Mouse (Mus musculus): ENCODE data around the gene Wdr31. TPM values are rescaled to one million over a fixed set of nuclear protein-coding genes. Genes with fewer than 3 reads are reported as not detected.

Wdr31 gene
- polyA plus RNA-seq, 1 experiment, result 2.6 TPM

- Histone ChIP-seq H3K27me3 (ENCODE audit: control insufficient read depth, insufficient read depth, insufficient read length) (no peaks in the 10 kb centered on the region), H3ac (ENCODE audit: control insufficient read depth, insufficient read length, low read depth) (no peak overlapping the region), H3K36me3 (ENCODE audit: control insufficient read depth, insufficient read depth) (peaks cover 13% of the 10 kb centered on the region), H3K4me3 (ENCODE audit: insufficient read depth, poor library complexity, severe bottlenecking) (no peak overlapping the region), H3K79me2 (ENCODE audit: control insufficient read depth, insufficient read depth) (peaks cover 27% of the 10 kb centered on the region), H3K79me3 (ENCODE audit: low read depth) (no peaks in the 10 kb centered on the region)
- TF ChIP-seq MAX (IDR thresholded peaks at IDR 0.05) (no peak), CEBPB (IDR thresholded peaks at IDR 0.05; ENCODE audit: low read depth) (no peak), CTCF (IDR thresholded peaks at IDR 0.05; ENCODE audit: control insufficient read depth, insufficient read depth, insufficient read length) (no peak), FOSL1 (IDR thresholded peaks at IDR 0.05; ENCODE audit: insufficient read depth, low read length, poor library complexity, severe bottlenecking) (no peak), MYOD1 (IDR thresholded peaks at IDR 0.05; ENCODE audit: control insufficient read depth, insufficient read length, low read depth) (no peak), MYOG (IDR thresholded peaks at IDR 0.05; ENCODE audit: control insufficient read depth, extremely low read depth, insufficient read length) (no peak), USF1 (IDR thresholded peaks at IDR 0.05; ENCODE audit: low read depth) (no peak)
Observed at GRCm38 (mm10) chr4:62517538-62518415, 47.1 kb upstream of the Wdr31 start.

GRCm38 (mm10) chr4:62517046-62517445 is 46.4 kb upstream of the Wdr31 start:
- H3K36me3 ChIP-seq (ENCODE audit: control insufficient read depth, insufficient read depth), result peaks cover 21% of the 10 kb centered on the region
- H3K27me3 ChIP-seq (ENCODE audit: control insufficient read depth, insufficient read depth, insufficient read length), result no peaks in the 10 kb centered on the region
- H3K79me2 ChIP-seq (ENCODE audit: control insufficient read depth, insufficient read depth), result peaks cover 27% of the 10 kb centered on the region
- H3K79me3 ChIP-seq (ENCODE audit: low read depth), result no peaks in the 10 kb centered on the region
- H3ac ChIP-seq (ENCODE audit: control insufficient read depth, insufficient read length, low read depth), result no peak overlapping the region
- TF ChIP-seq USF1 (IDR thresholded peaks at IDR 0.05; ENCODE audit: low read depth) (no peak), CEBPB (IDR thresholded peaks at IDR 0.05; ENCODE audit: low read depth) (peak; percentile 49)
- no peak overlapping the region for H3K4me3 ChIP-seq (ENCODE audit: insufficient read depth, poor library complexity, severe bottlenecking)

DNA sequence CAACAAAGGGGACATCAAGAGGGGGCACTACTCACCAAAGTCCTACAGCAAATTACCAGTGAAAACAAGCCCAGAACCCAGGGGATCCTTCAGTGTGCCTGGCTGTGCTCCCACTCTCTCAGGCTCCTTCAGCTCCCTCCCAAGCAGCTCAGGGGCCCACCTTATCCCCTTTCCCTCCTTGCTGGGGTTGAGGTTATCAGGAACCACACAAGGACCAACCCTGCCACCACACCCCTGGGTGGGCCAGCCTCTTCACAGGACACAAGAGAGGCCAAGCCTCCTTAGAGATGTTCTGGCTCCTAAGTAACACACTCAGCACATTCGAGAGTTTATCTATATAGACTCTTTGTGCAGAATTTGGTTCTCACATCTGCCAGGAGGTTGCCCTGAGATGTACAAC is 45.9 kb upstream of the Wdr31 start:
- peaks cover 25% of the 10 kb centered on the region for H3K36me3 ChIP-seq (ENCODE audit: control insufficient read depth, insufficient read depth)
- H3K4me3 ChIP-seq (ENCODE audit: insufficient read depth, poor library complexity, severe bottlenecking), result no peak overlapping the region
- TF ChIP-seq MYOD1 (IDR thresholded peaks at IDR 0.05; ENCODE audit: control insufficient read depth, insufficient read length, low read depth), result no peak
- TF ChIP-seq CEBPB (IDR thresholded peaks at IDR 0.05; ENCODE audit: low read depth), result no peak
- no peak for TF ChIP-seq MAX (IDR thresholded peaks at IDR 0.05)
- TF ChIP-seq FOSL1 (IDR thresholded peaks at IDR 0.05; ENCODE audit: insufficient read depth, low read length, poor library complexity, severe bottlenecking), result no peak
- no peak for TF ChIP-seq MYOG (IDR thresholded peaks at IDR 0.05; ENCODE audit: control insufficient read depth, extremely low read depth, insufficient read length)
- TF ChIP-seq USF1 (IDR thresholded peaks at IDR 0.05; ENCODE audit: low read depth), result no peak
- TF ChIP-seq CTCF (IDR thresholded peaks at IDR 0.05; ENCODE audit: control insufficient read depth, insufficient read depth, insufficient read length), result no peak
- no peaks in the 10 kb centered on the region for H3K79me3 ChIP-seq (ENCODE audit: low read depth)
- H3K27me3 ChIP-seq (ENCODE audit: control insufficient read depth, insufficient read depth, insufficient read length), result no peaks in the 10 kb centered on the region
- peaks cover 27% of the 10 kb centered on the region for H3K79me2 ChIP-seq (ENCODE audit: control insufficient read depth, insufficient read depth)
- no peak overlapping the region for H3ac ChIP-seq (ENCODE audit: control insufficient read depth, insufficient read length, low read depth)

GRCm38 (mm10) chr4:62516079-62516478 is 45.4 kb upstream of the Wdr31 start:
- Histone ChIP-seq H3K4me3 (ENCODE audit: insufficient read depth, poor library complexity, severe bottlenecking) (no peak overlapping the region), H3K79me3 (ENCODE audit: low read depth) (no peaks in the 10 kb centered on the region), H3K36me3 (ENCODE audit: control insufficient read depth, insufficient read depth) (peaks cover 30% of the 10 kb centered on the region), H3ac (ENCODE audit: control insufficient read depth, insufficient read length, low read depth) (no peak overlapping the region), H3K79me2 (ENCODE audit: control insufficient read depth, insufficient read depth) (peaks cover 27% of the 10 kb centered on the region), H3K27me3 (ENCODE audit: control insufficient read depth, insufficient read depth, insufficient read length) (no peaks in the 10 kb centered on the region)
- TF ChIP-seq MAX (IDR thresholded peaks at IDR 0.05) (no peak), MYOD1 (IDR thresholded peaks at IDR 0.05; ENCODE audit: control insufficient read depth, insufficient read length, low read depth) (no peak), FOSL1 (IDR thresholded peaks at IDR 0.05; ENCODE audit: insufficient read depth, low read length, poor library complexity, severe bottlenecking) (no peak), USF1 (IDR thresholded peaks at IDR 0.05; ENCODE audit: low read depth) (no peak), CEBPB (IDR thresholded peaks at IDR 0.05; ENCODE audit: low read depth) (no peak), CTCF (IDR thresholded peaks at IDR 0.05; ENCODE audit: control insufficient read depth, insufficient read depth, insufficient read length) (no peak), MYOG (IDR thresholded peaks at IDR 0.05; ENCODE audit: control insufficient read depth, extremely low read depth, insufficient read length) (no peak)

- Histone ChIP-seq H3K4me3 (ENCODE audit: insufficient read depth, poor library complexity, severe bottlenecking) (no peak overlapping the region), H3K79me2 (ENCODE audit: control insufficient read depth, insufficient read depth) (peaks cover 27% of the 10 kb centered on the region), H3K36me3 (ENCODE audit: control insufficient read depth, insufficient read depth) (peaks cover 36% of the 10 kb centered on the region), H3K27me3 (ENCODE audit: control insufficient read depth, insufficient read depth, insufficient read length) (no peaks in the 10 kb centered on the region), H3K79me3 (ENCODE audit: low read depth) (no peaks in the 10 kb centered on the region), H3ac (ENCODE audit: control insufficient read depth, insufficient read length, low read depth) (no peak overlapping the region)
- TF ChIP-seq FOSL1 (IDR thresholded peaks at IDR 0.05; ENCODE audit: insufficient read depth, low read length, poor library complexity, severe bottlenecking) (no peak), USF1 (IDR thresholded peaks at IDR 0.05; ENCODE audit: low read depth) (no peak), CEBPB (IDR thresholded peaks at IDR 0.05; ENCODE audit: low read depth) (no peak), MAX (IDR thresholded peaks at IDR 0.05) (no peak), CTCF (IDR thresholded peaks at IDR 0.05; ENCODE audit: control insufficient read depth, insufficient read depth, insufficient read length) (no peak), MYOG (IDR thresholded peaks at IDR 0.05; ENCODE audit: control insufficient read depth, extremely low read depth, insufficient read length) (no peak), MYOD1 (IDR thresholded peaks at IDR 0.05; ENCODE audit: control insufficient read depth, insufficient read length, low read depth) (no peak)
Observed at GRCm38 (mm10) chr4:62515490-62515889, 44.8 kb upstream of the Wdr31 start.
